Mouse (Mus musculus) thymus, postnatal 10 days (tissue): ENCODE data around the gene Sec14l3.
"Not testable (repeated sequence)": the region's sequence is repeated elsewhere in the genome, so short reads cannot be mapped to it uniquely, and the experiment has no call there.

ENCODE experiments used
- DNase-seq, 2 experiments: peaks; one replicate each; pipeline ENCODE4 v3.0.0; 2021; ENCODE audit warnings: low spot score in 2 of 2

The Sec14l3 gene

DNA sequence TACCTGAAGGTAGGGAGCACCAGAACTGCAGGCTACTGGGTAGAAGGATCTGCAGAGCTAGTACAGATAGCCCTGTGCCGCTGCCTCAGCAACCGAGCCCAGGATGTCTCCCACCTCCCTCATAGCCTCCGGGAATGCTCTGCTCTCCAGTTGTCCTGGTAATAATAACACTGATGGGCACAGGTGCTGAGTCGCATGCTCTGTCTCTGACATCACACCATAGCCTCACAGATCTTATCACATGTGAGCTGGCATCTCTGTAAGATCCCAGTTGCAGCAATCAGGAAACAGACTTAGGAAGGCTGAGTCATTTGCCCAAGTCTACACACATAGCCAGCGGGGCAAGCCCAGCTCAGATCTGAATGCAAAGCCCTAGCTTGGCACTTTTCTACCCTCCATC is 37.2 kb downstream of the Sec14l3 start:
- DNase-seq: no peak

DNA sequence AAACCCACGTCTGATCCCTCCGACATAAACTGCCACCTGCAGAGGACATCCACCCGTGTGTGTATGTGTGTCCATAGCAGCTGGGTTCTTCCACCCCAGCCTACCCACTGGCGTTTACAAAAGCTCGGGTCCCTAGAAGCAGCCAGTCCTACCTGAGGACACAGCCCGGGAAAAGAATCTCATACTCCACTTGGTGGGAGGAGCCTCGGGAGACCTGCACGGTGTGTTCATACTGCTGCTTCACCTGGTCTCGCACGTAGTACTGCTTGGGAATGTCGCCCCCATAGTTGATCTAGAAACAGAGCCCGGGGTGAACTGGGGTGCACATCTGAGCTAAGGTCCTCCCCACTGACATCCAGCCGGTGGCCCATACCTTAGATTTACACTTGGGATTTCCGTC is 38.9 kb downstream of the Sec14l3 start:
- DNase-seq: no peak

DNA sequence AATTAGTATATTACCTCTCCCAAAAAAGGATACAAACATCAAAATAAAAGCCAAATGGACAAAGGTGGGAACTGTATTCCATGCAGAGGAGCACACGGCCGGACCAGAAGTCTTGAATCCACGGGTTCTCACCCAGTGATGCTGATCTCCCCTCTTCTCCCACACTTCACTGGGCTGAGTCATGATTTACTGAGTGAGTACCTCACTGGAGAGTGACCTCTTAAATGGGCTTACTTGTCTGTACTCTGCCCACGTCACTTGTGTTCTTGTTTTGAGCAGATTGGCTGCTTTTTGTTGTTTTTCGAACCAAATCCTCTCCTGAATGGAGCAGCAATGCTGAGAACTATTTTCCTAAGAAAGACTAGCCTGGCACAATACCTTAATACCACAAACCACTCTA is 40.3 kb downstream of the Sec14l3 start:
- no peak for DNase-seq

DNA sequence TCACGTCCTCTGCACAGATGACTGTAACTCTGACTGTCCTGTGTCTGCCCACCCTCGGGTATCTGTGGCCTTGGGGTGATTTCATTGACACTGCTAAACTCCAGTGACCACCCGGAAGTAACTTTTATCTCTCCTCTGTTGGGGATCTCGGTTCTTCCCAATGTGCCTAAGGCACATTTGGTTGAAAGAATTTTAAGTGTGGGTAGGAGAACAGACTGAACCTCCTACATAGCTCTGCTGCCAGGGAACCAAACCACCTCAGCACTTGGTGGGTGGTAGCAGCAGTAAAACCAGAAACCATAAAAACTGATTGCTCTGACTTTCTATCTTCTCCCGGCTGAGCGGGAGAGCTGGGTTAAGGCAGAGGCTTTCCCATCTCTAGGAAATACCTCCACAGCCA is 40.8 kb downstream of the Sec14l3 start:
- no peak for DNase-seq

DNA sequence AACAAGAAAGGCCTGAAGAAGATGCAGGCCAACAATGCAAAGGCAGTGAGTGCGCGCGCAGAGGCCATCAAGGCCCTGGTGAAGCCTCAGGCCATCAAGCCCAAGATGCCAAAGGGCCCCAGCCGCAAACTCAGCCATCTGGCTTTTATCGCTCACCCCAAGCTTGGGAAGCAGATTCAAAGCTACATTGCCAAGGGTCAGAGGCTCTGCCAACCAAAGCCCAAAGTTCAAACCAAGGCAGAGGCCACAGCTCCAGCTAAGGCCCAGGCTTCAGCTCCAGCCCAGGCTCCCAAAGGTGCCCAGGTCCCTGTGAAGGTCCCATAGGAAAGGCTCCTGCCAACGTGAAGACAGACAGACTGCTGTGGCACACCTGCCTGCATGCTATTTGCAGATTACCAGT is 43.3 kb downstream of the Sec14l3 start:
- not testable (repeated sequence) for DNase-seq

DNA sequence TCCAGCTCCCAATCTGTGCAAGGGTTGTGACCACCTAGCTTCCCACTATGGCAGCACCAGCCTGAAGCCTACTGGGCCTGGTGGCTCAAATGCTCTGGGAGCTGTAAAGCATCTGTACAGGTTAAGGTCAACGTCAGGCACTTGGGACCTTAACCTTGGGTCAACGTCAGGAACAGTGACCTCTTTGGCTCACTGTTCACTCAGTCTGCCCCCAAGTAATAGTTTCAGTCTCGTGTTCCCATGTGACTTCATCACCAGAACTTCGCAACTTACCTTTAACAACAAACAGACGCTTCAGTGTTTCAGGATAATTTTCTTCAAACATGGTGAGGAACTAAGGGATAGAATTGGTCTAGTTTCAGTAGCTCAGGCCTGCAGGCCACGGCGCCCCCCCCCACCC is 44.0 kb downstream of the Sec14l3 start:
- no peak for DNase-seq

DNA sequence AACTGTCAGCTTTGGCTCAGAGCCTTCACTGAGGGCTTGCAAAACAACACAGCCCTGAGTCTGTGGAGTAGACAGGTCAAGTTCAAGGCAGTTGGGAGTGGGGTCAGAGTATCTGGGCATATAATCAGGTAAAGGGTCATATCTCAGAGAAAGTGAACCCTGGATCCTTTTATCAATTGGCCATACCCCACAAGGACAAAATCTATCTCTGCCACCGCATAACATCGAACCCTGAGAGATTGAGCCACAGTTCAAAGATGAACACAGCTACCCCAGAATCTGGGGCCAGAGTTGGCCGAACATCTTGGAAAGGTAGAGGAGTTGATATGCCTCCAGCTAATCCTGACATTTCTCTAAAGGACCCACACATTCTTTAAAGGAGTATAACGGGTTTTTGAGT is 47.4 kb downstream of the Sec14l3 start:
- no peak for DNase-seq

DNA sequence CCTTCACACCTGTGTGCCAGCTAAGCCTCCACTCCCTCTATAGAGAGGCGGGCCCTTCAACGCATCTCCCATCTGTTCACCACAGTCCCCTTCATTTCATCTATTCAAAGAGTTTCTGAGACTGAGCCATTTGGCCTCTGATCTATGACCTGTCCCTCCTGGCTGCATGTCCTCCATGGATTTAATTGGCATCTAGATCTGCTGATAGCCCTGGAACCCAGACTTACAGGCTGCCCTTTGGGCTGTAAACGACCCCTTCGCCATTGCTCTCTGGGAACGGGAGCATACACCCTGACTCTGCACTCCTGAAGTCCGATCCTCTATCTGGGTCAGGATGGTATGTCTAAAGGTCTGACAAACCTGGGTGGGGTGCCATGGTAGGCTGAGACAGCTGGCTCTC is 48.2 kb downstream of the Sec14l3 start:
- DNase-seq: no peak

DNA sequence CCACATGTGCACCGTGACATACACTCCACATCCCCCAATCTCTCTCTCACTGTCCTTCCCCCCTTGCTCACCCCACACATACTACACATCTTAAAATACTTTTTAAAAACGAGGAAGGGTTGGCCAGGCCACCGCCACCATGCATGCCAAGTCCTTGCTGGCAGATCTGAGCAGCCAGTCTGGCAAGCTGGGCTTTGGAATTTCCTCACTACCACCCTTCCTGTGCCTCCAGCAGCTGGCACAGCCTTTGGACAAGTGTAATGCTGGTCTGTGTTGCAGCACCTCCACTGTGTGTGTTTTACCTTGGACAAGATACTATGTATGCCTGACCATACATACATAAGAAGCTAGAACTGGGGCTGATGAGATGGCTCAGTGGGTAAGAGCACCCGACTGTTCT is 48.9 kb downstream of the Sec14l3 start:
- no peak for DNase-seq

DNA sequence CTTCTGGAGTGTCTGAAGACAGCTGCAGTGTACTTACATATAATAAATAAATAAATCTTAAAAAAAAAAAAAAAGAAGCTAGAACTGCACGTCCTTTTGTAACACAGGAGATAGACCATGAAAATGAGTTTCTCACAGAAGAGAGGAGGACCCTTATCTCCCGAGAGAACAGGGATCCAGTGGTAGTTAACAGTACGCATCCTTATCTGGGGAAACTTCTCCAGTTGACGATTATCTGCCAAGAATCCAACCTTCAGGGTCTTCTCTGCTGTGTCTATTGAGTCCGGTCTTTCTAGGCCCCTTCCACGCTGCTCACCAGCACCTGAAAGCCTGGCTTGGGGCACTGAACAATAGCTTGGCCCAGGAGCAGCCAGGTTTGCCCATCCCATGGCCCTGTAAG is 49.3 kb downstream of the Sec14l3 start:
- DNase-seq: no peak

DNA sequence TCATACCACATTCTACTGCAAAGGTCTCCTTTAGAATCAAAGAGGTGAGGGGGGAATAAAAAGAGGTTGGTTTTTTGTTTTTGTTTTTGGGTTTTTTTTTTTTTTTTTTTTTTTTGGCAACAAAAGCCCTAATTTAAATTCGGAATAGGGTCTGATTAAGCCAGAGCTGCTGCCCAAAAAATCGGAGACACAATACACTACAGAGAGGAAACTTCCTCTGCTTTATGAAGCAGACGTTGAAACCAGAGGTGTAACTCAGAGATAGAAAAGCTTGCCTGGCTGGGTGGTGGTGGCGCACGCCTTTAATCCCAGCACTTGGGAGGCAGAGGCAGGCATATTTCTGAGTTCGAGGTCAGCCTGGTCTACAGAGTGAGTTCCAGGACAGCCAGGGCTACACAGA is 49.9 kb downstream of the Sec14l3 start:
- DNase-seq: not testable (repeated sequence)

DNA sequence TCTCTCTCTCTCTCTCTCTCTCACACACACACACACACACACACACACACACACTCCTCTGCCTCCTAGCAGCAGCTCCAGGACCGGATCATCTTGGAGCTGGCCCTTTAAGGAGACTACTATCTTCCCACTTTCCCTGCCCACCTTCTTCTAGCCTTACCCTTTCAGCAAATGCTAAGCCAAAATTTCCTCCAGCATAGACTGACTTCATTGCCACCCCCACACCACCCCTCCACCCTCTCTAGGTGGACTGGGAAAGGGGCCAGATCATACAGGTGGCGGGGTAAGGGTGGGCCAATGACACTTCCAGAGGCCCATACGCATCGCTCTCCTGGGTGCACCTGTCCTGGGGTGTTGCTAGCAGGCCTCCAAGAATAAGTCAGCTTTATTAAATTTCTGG is 50.8 kb downstream of the Sec14l3 start:
- no peak for DNase-seq

DNA sequence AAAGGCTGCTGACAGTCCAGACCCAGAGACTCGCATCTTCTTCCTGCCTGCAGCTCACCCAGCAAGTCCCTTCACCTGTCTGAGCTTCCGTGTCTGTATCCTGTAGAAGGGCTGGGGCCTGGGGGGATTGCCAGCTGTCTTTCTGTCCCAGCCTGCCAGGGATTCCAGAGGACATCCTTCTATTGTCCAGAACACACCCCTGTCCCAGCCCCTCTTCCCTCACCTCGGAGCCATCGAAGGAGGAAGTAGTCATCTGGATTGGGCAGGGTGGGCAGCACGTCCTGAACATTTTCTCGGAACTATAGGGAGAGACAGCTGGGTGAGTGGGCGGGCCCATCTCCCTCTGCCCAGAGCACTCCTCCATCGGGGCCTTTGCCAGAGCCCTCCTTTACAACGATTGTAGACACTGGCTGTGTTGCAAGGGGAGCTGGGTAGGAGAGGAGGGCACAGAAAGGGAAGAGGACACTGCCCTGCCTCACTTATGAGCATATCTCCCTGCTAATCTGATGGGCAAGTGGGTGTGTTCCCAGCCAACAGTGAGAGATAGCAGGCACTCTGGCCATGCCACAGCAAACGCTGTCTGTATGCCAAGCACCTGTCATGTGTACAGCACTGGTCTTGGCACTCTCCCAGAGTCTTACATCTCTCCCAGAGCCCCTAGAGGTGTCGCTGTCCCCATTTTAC is 52.0 kb downstream of the Sec14l3 start:
- DNase-seq: no peak

DNA sequence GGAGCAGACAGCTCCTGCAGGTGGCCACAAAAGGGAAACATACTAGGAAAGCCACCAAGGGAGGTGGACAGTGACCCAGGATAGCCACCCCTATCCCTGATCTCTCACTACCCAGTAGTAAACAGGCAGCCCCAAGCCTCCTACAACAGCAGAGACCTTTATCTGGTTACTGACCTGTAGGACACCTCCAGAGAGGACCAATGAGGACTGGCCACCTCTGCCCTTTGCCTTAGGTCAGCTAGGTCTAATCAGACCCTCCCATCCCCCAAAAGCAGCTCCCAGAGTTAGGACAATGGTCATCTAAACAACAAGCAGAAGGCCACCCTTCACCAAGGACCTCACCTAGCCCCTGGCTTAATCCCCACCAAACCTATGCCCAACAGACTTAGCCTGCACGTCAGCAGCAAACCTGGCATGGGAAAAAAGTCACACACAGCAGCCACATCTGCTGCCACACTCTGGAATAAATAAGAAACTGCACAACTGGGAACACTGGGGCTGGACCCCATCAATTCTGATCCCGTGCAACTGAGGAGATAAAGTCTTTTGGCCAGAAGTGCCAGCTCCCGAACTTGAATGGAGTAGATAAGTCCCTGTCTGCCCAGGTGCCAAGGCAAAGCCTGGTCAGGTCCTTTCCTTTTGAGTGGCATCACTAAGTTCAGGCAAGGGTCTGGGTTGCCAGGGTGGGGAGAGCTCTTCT is 52.9 kb downstream of the Sec14l3 start:
- no peak for DNase-seq

DNA sequence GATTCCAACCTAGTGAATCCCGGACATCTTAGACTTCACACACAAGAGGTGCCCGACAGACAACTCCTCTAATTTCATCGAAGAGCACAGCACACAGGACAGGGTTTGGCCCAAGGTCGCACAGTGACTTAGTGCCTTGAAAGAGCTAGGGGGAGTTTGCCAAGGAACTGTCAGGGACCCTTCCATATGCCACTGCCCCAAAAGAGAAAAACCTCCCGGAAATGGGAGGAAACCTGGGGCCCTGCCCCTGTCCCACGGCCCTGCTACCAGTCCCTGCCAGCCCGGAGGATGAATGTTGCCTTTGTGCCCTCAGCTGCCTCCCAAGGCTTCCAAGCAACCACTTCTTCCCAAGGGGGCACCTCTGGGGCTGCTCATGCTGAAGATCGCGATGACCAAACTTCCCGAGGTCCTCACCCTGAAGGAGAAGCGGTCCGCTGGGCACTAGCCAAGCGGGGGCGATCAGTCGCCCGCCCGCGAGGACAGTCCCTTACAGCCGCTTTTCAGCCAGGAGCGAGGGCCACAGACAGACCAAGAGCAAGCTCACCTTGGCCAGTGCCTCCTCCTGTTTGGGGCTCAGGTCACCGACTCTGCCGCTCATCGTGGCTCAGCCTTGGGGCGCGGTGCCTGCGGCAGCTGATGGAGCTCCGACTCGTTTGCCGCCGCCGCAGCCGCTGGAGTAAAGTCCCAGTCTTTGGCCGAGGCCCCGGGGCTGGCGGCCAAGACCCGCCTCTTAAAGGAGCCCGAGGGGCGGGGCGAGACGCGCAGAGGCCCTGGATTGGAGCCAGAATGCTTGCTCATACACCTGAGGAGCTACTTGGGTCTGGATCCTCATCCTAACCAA is 53.7 kb downstream of the Sec14l3 start:
- no peak for DNase-seq

DNA sequence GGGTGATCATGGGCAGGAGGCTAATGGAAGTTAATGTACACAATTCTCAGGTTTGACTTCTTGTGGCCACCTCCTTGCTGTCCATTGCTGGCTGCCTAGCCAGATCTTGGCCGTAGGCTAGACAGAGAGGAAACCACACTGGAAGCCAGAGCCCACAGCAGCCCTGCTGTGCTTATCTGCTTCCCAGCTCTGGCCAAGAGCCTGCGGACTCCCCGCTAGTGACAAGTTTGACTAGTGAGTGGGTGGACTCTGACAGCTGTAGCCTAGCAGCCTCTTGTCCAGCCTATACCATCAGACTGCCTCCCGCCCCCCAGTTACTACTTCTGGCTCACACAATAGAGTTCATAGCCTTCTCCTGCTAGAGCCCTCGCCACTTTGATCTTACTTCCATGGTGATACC is 55.0 kb downstream of the Sec14l3 start:
- DNase-seq: no peak

DNA sequence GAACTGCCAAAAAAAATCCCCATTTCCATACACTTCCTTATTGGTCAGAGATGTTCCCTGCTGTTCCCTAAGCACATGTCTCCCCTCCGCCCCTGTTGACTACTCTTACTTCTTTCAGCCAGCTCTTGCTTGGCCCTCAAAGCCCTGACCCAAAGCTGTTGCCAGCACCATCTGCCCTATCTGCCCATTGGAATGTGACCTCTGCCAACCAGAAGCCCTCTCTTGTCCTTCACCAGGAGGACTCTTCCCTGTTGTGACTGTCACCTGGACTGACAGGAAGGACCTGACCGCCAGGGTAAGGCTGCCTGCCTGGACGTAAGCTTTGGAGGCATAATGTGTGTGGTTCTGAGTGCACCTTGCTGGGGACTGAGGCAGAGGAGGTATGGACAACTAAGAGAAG is 57.0 kb downstream of the Sec14l3 start:
- no peak for DNase-seq

DNA sequence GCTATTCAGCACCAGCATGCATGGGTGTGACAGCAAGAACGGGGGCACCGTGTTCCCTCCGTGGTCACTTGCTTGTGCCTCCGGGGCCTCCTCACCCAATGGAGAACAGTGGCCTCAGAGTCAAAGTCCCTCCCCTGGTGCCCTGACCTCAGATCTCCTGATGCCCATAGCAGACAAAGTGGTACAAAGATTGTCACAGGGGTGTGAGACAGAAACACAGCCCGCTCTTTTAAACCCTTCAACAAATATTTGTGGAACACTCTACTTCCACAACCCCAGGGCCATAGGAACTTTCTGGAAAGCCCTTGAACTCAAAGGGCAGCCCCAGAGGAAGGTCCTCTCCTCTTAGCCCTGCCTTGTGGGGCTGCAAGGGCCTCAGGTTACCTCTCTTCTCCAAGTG is 57.6 kb downstream of the Sec14l3 start:
- no peak for DNase-seq

DNA sequence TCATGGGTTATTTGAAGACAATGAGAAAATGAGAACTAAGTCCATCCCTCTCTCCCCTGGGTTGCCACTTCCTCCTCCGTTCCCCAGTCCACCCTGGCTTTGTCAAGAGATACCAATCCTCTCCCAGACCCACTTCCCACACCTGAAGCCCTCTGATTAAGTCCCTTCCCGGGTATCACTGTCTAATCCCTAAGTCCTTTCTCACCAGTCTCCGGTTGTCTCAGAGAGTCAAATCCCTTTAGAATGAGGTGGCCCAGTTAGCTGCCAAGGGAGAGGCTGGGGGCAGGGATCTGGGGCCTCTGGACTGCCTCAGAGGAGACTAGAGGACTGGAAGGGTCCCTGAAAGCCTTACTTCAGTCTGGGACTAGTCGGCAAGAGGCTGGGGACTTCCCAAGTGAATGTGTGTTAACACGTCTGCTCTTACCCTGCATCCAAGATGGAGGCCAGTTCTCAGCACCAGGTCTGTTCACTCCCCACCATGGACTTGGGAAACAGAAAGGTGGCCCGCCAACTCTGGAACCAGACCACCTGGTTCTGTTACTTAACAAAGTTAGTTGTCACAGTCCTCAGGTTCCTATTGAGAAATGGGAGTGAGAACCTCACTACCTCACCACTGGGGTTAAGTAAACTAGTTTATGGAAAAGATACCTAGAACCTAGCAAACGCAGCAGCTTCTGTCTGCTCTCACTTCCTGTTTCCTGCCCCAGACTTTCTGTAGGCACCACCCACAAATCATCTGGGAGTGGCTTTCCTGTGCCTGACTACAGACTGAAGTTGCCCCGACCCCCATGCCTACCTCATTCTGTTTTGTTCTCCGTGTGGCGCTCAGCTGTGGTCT is 58.3 kb downstream of the Sec14l3 start, which contains the start of gene Sec14l2:
Sec14l2 (minus strand) TSS at position 674 of the 838 bp plus-strand sequence.
- peak in 1 of 2 experiments; percentile 15 for DNase-seq

DNA sequence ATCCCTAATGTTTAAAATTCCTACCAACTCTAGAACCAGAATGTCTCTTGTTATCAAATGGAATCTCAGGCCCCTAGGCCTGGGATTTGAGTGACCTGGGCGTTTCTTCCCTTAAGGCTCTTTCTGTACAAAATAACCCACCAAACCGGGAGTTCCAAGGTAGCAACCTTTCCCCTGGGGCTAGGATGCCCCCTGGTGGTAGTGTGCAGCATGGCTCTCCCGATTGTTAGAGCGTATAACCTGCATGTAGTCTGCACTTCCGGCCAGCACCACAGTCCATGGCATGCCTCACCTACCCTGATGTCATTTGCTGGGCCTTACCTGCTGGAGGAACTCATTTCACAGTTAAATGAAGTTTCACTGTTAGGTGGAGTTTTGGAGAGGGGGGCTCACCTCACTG is 59.3 kb downstream of the Sec14l3 start:
- DNase-seq: peak in 1 of 2 experiments; percentile 32

DNA sequence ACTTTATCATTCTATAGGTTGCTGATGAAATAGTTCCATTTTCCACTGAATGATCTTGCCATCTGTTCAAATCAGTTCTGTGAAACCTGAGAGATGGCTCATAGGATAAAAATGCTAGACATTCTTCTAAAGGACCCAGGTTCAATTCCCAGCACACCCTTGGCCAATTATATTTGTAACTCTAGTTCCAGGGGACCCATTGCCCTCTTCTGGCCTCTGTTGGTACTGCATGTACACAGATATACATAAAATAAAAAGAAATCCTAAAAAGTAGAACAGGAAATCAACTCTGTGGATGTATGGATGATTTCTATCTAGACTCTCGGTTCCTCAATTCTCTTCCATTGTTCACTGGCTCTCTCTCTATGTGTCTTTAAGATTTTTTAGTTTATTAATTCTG is 62.4 kb downstream of the Sec14l3 start:
- no peak for DNase-seq
